Mouse (Mus musculus) liver, adult 2 months (tissue): ENCODE measurements around the gene Ston1. TPM values are rescaled to one million over a fixed set of nuclear protein-coding genes. Genes with fewer than 3 reads are reported as not detected.

Experiments used
- DNase-seq: peaks from one replicate; pipeline ENCODE4 v3.0.0-alpha.2; 2011; ENCODE audit warnings: low read depth, low spot score; ENCODE audit errors: extremely low read depth
- H3K27ac ChIP-seq: fragments of 200-500 bp; replicated peaks from 2 replicates; pipeline ENCODE4 v1.5.1; 2012; ENCODE audit warnings: low read depth, mild to moderate bottlenecking, control low read depth, inconsistent platforms, low read length; ENCODE audit not compliant: insufficient read depth
- H3K27me3 ChIP-seq: fragments of 200-500 bp; 2 replicates; pipeline ENCODE4 v1.6.1; 2012; ENCODE audit warnings: mild to moderate bottlenecking, moderate library complexity, low read length, inconsistent platforms; ENCODE audit not compliant: control insufficient read depth, insufficient read depth
- H3K36me3 ChIP-seq: fragments of 200-500 bp; 2 replicates; pipeline ENCODE4 v1.6.1; 2012; ENCODE audit warnings: low read length, inconsistent platforms; ENCODE audit not compliant: control insufficient read depth, insufficient read depth
- H3K4me1 ChIP-seq: fragments of 200-500 bp; 2 replicates; pipeline ENCODE4 v1.6.1; 2011; ENCODE audit warnings: low read length; ENCODE audit not compliant: control insufficient read depth, insufficient read depth
- H3K4me3 ChIP-seq: fragments of 200-500 bp; 2 replicates; pipeline ENCODE4 v1.5.1; 2011; ENCODE audit warnings: low read depth, mild to moderate bottlenecking, control low read depth, low read length, moderate library complexity; ENCODE audit not compliant: insufficient read depth
- H3K79me2 ChIP-seq: fragments of 200-500 bp; 2 replicates; pipeline ENCODE4 v1.6.1; 2012; ENCODE audit warnings: inconsistent platforms, mild to moderate bottlenecking, low read length, moderate library complexity; ENCODE audit not compliant: control insufficient read depth, insufficient read depth
- H3K9ac ChIP-seq: fragments of 200-500 bp; 2 replicates; pipeline ENCODE4 v1.6.1; 2012; ENCODE audit warnings: low read depth, mild to moderate bottlenecking, control low read depth, inconsistent platforms, low read length
- CTCF ChIP-seq: fragments of 200-500 bp; IDR thresholded peaks from 2 replicates; pipeline ENCODE4 v1.5.1; 2011; ENCODE audit warnings: low read depth, low read length, control low read depth
- POLR2A ChIP-seq: fragments of 200-500 bp; IDR thresholded peaks from 2 replicates; pipeline ENCODE4 v1.6.1; 2011; ENCODE audit warnings: low read length, control low read depth; ENCODE audit not compliant: insufficient read depth; ENCODE audit errors: extremely low read depth
- WGBS: fragments of 180-500 bp; shearing (Covaris S2); methylation state at CpG from one replicate; pipeline ENCODE4 v1.1.7; 2018; 5-methylcytosine and 5-hydroxymethylcytosine counted together
- polyA plus RNA-seq: library from polyadenylated mRNA; depleted of rRNA; stranded (reverse); fragments of >200 nt; gene quantifications from 2 replicates; pipeline ENCODE4 v1.2.3, GENCODE M21; 2012; rRNA removed
- total RNA-seq: library from RNA; depleted of rRNA; stranded (reverse); fragments of >200 nt; gene quantifications from 2 replicates; pipeline ENCODE4 v1.2.3, GENCODE M21; 2014; rRNA removed

Gene Ston1
- total RNA-seq (2.5 and 5.3 TPM in 2 replicates), polyA plus RNA-seq (5.1 and 5.8 TPM in 2 replicates)

GRCm38 (mm10) chr17:88597222-88598055 lies at the start of gene Ston1:
Ston1 (plus strand) TSS chr17:88597684.
- peak within 1 kb of the TSS; percentile 72 for H3K27ac ChIP-seq
- peak; percentile 71 for DNase-seq
- no peak for TF ChIP-seq CTCF
- no peak for TF ChIP-seq POLR2A
- H3K4me1 ChIP-seq = peaks cover 10% of the 10 kb centered on the region
- H3K79me2 ChIP-seq = no peaks in the 10 kb centered on the region; the same call in 1 of the 2 replicates
- H3K4me3 ChIP-seq = peak within 1 kb of the TSS; percentile 70
- no peaks in the 10 kb centered on the region for H3K27me3 ChIP-seq
- under 1% methylated on average over 40 of the region's 41 CpGs for WGBS
- peak within 1 kb of the TSS; percentile 68 for H3K9ac ChIP-seq
- H3K36me3 ChIP-seq = no peaks in the 10 kb centered on the region

- H3K36me3 ChIP-seq = peaks cover 15% of the 10 kb centered on the region
- H3K9ac ChIP-seq = no peak overlapping the region
- WGBS = 93% methylated on average over 24 of the region's 24 CpGs
- DNase-seq = no peak
- H3K4me1 ChIP-seq = peaks cover 5% of the 10 kb centered on the region
- H3K27me3 ChIP-seq = no peaks in the 10 kb centered on the region
- H3K4me3 ChIP-seq = no peak overlapping the region
- peaks cover 4% of the 10 kb centered on the region; the same call in 1 of the 2 replicates for H3K79me2 ChIP-seq
- no peak overlapping the region for H3K27ac ChIP-seq
- no peak for TF ChIP-seq CTCF
- TF ChIP-seq POLR2A = no peak
Observed at GRCm38 (mm10) chr17:88549411-88550191, 47.9 kb upstream of the Ston1 start.

GRCm38 (mm10) chr17:88550351-88550750 lies 47.1 kb upstream of the Ston1 start:
- 39% methylated on average over 5 of the region's 5 CpGs for WGBS
- peak; percentile 77 for DNase-seq
- peaks cover 15% of the 10 kb centered on the region for H3K36me3 ChIP-seq
- H3K9ac ChIP-seq = no peak overlapping the region
- 0 out of 2 replicates have a peak, but pooled peaks cover 2% of the 10 kb centered on the region for H3K79me2 ChIP-seq
- H3K4me1 ChIP-seq = peaks cover 5% of the 10 kb centered on the region
- TF ChIP-seq POLR2A = no peak
- no peak for TF ChIP-seq CTCF
- H3K27me3 ChIP-seq = no peaks in the 10 kb centered on the region
- H3K4me3 ChIP-seq = no peak overlapping the region
- H3K27ac ChIP-seq = no peak overlapping the region; the same call in 1 of the 2 replicates

- Histone ChIP-seq H3K9ac (no peak overlapping the region), H3K36me3 (peaks cover 7% of the 10 kb centered on the region), H3K4me3 (no peak overlapping the region), H3K27me3 (no peaks in the 10 kb centered on the region), H3K4me1 (peaks cover 5% of the 10 kb centered on the region), H3K79me2 (no peaks in the 10 kb centered on the region), H3K27ac (peak overlapping the region; percentile 39)
- 35% methylated on average over 10 of the region's 10 CpGs for WGBS
- no peak for TF ChIP-seq POLR2A
- TF ChIP-seq CTCF = no peak
- DNase-seq = peak; percentile 79
Observed at GRCm38 (mm10) chr17:88550981-88551940, 46.2 kb upstream of the Ston1 start.

GRCm38 (mm10) chr17:88552556-88552955 lies 44.9 kb upstream of the Ston1 start:
- peaks cover 4% of the 10 kb centered on the region; the same call in 1 of the 2 replicates for H3K36me3 ChIP-seq
- WGBS = 61% methylated on average over 6 of the region's 6 CpGs

More at GRCm38 (mm10) chr17:88552556-88552955, 44.9 kb upstream of the Ston1 start:
- Histone ChIP-seq H3K79me2 (no peaks in the 10 kb centered on the region), H3K27ac (no peak overlapping the region), H3K4me1 (peaks cover 5% of the 10 kb centered on the region), H3K27me3 (no peaks in the 10 kb centered on the region), H3K9ac (no peak overlapping the region), H3K4me3 (no peak overlapping the region)
- TF ChIP-seq POLR2A (no peak), CTCF (no peak)
- no peak for DNase-seq
